ENCODE assay signal across 9 mouse cellular contexts in genomic region chr17:29136236-29136635, GRCm38 (mm10). TPM values are rescaled to one million over a fixed set of nuclear protein-coding genes. Genes with fewer than 3 reads are reported as not detected.
DNase-seq lines count a peak whose midpoint lies in the region; ATAC-seq and TF ChIP-seq lines count a peak whose summit lies in the region.
"Had no signal": no experiment of that assay in that cellular context is flagged by ENCODE, and none has a peak within 500 bp of the region (broad histone marks: within the 10 kb centered on the region; RNA-seq: fewer than 3 reads in every experiment).

No protein-coding gene starts in this region.

- 76% methylated on average over 6 of the region's 6 CpGs for WGBS in small intestine, adult 2 months

- DNase-seq in cerebellum, adult 11-12 months: peak; percentile 59
- DNase-seq in urinary bladder, postnatal 25 days (ENCODE audit: low spot score): peak; percentile 48
- DNase-seq in urinary bladder, adult 2 months (ENCODE audit: low spot score): no peak
- DNase-seq in kidney, postnatal 14 days: peak; percentile 81
- no peak for DNase-seq in frontal cortex, postnatal 10 days (ENCODE audit: low spot score in 2 of 2)

- TF ChIP-seq POLR2A in small intestine, adult 2 months (IDR thresholded peaks at IDR 0.05; ENCODE audit: low read depth, low read length): no peak

- H3K36me3 ChIP-seq in small intestine, adult 2 months (ENCODE audit: control insufficient read depth, insufficient read depth, low read length): no peaks in the 10 kb centered on the region
- H3K36me3 ChIP-seq: hindbrain, embryonic 15.5 days had no signal

- H3K4me1 ChIP-seq in small intestine, adult 2 months (ENCODE audit: control insufficient read depth, insufficient read depth, insufficient read length, low read length): peaks cover 13% of the 10 kb centered on the region
- H3K4me1 ChIP-seq: hindbrain, embryonic 15.5 days had no signal

- no peak for TF ChIP-seq CTCF in small intestine, adult 2 months (IDR thresholded peaks at IDR 0.05; ENCODE audit: extremely low read depth, insufficient read length, insufficient replicate concordance, low read depth, low read length)

- no peaks in the 10 kb centered on the region for H3K27me3 ChIP-seq in small intestine, adult 2 months (ENCODE audit: control insufficient read depth, insufficient read depth, low read length)
- H3K27me3 ChIP-seq: hindbrain, embryonic 15.5 days had no signal

- 0 out of 2 replicates have a peak overlapping the region, but pooled peaks have one; percentile 29 for H3K27ac ChIP-seq in small intestine, adult 2 months (ENCODE audit: insufficient read depth, low read depth, low read length)
- H3K27ac ChIP-seq: hindbrain, embryonic 15.5 days had no signal

- ATAC-seq in cerebellum, adult (ENCODE audit: insufficient number of reproducible peaks, low FRiP score, low TSS enrichment): no peak
- ATAC-seq in granulocyte monocyte progenitor cell, adult 5-6 weeks (replicated peaks; ENCODE audit: poor library complexity, severe bottlenecking): no peak

- H3K4me3 ChIP-seq in small intestine, adult 2 months (ENCODE audit: low read depth, low read length): no peak overlapping the region
- H3K4me3 ChIP-seq: hindbrain, embryonic 15.5 days had no signal

RNA-seq across cellular contexts. Expression of gene Rab44, which starts 22.3 kb away (rescaled TPM):
- polyA plus RNA-seq in urinary bladder, adult 2 months (2012; rRNA removed): 1.5 and 1.9 TPM in 2 replicates
- polyA plus RNA-seq in small intestine, adult 2 months (2012; rRNA removed): 0.37 and 2.5 TPM in 2 replicates
- 318 and 350 TPM in 2 replicates for total RNA-seq in granulocyte monocyte progenitor cell, adult 5-6 weeks (2014; fragmentation: Nextera tagmentation)
- 315 and 369 TPM in 2 replicates for total RNA-seq in granulocyte monocyte progenitor cell, adult 5-6 weeks (2017)

RNA-seq across cellular contexts. Expression of gene Cdkn1a, which starts 45.5 kb away (rescaled TPM):
- polyA plus RNA-seq in urinary bladder, adult 2 months (2012; rRNA removed): 39.8 and 42.3 TPM in 2 replicates
- polyA plus RNA-seq in small intestine, adult 2 months (2012; rRNA removed): 85.1 and 293 TPM in 2 replicates
- 8.2 and 9.8 TPM in 2 replicates for total RNA-seq in granulocyte monocyte progenitor cell, adult 5-6 weeks (2014; fragmentation: Nextera tagmentation)
- total RNA-seq in granulocyte monocyte progenitor cell, adult 5-6 weeks (2017): 1.3 and 3.2 TPM in 2 replicates

Comparison
In these comparisons a context has a peak if more than half of its experiments do, and no peak if none do; other contexts are left out.
1. DNase-seq: peak in cerebellum, adult 11-12 months (single experiment), urinary bladder, postnatal 25 days (single experiment) and kidney, postnatal 14 days (single experiment); none in urinary bladder, adult 2 months (single experiment) and frontal cortex, postnatal 10 days (0 of 2).